Mouse (Mus musculus) heart, embryonic 13.5 days (tissue): ENCODE measurements around the gene Pole3. TPM values are rescaled to one million over a fixed set of nuclear protein-coding genes. Genes with fewer than 3 reads are reported as not detected.

Source experiments
- ATAC-seq: fragments of 200-750 bp; cut with Nextera tagmentation; 2 replicates; pipeline ENCODE4 v1.8.0; 2017; ENCODE audit warnings: moderate TSS enrichment; ENCODE audit not compliant: insufficient number of reproducible peaks, low FRiP score, low TSS enrichment; ENCODE audit errors: extremely low read depth
- H3K27ac ChIP-seq: fragments of 300-500 bp; sonication (generic); replicated peaks from 2 replicates; pipeline ENCODE4 v1.5.1; 2015; ENCODE audit warnings: moderate library complexity, mild to moderate bottlenecking, inconsistent platforms
- H3K27me3 ChIP-seq: fragments of 300-500 bp; sonication (generic); replicated peaks from 2 replicates; pipeline ENCODE4 v1.6.1; 2015; ENCODE audit warnings: mild to moderate bottlenecking, inconsistent platforms
- H3K36me3 ChIP-seq: fragments of 300-500 bp; sonication (generic); 2 replicates; pipeline ENCODE4 v1.6.1; 2015; ENCODE audit warnings: mild to moderate bottlenecking, inconsistent platforms
- H3K4me1 ChIP-seq: fragments of 300-500 bp; sonication (generic); 2 replicates; pipeline ENCODE4 v1.6.1; 2015; ENCODE audit warnings: inconsistent platforms
- H3K4me2 ChIP-seq: fragments of 300-500 bp; sonication (generic); 2 replicates; pipeline ENCODE4 v1.6.1; 2015; ENCODE audit warnings: inconsistent platforms, mild to moderate bottlenecking, moderate library complexity
- H3K4me3 ChIP-seq: fragments of 300-500 bp; sonication (generic); 2 replicates; pipeline ENCODE4 v1.5.1; 2015; ENCODE audit warnings: moderate library complexity, mild to moderate bottlenecking, inconsistent platforms
- H3K9ac ChIP-seq: fragments of 300-500 bp; sonication (generic); 2 replicates; pipeline ENCODE4 v1.6.1; 2015; ENCODE audit warnings: inconsistent platforms, mild to moderate bottlenecking, moderate library complexity
- H3K9me3 ChIP-seq: fragments of 300-500 bp; sonication (generic); 2 replicates; pipeline ENCODE4 v1.6.1; 2016; ENCODE audit warnings: inconsistent platforms
- WGBS: fragments of 180-500 bp; shearing (Covaris S2); methylation state at CpG from one replicate; pipeline ENCODE4 v1.1.7; 2015; ENCODE audit warnings: mixed read lengths; 5-methylcytosine and 5-hydroxymethylcytosine counted together
- polyA plus RNA-seq: library from polyadenylated mRNA; unstranded; fragments of >200 nt; fragmentation: Nextera tagmentation; extraction: Ambion mirVana; gene quantifications from 2 replicates; pipeline ENCODE4 v1.2.1, GENCODE M21; 2015

The Pole3 gene
- 54.6 and 54.8 TPM in 2 replicates for polyA plus RNA-seq

- Histone ChIP-seq H3K4me2 (peak within 1 kb of the TSS; percentile 96), H3K27ac (peak within 1 kb of the TSS; percentile 95), H3K9ac (peak within 1 kb of the TSS; percentile 93), H3K9me3 (no peaks in the 10 kb centered on the region), H3K27me3 (no peaks in the 10 kb centered on the region), H3K4me3 (peak within 1 kb of the TSS; percentile 89), H3K36me3 (peaks cover 25% of the 10 kb centered on the region), H3K4me1 (peaks cover 15% of the 10 kb centered on the region)
- ATAC-seq: peak; percentile 96
- WGBS: under 1% methylated on average over 59 of the region's 59 CpGs
These were observed at the start of gene Pole3, which contains the start of gene 4933430I17Rik for GRCm38 (mm10) chr4:62524651-62525488. Gene Pole3 (minus strand): TSS chr4:62525068. Gene 4933430I17Rik (plus strand): TSS chr4:62525369.

GRCm38 (mm10) chr4:62570029-62570428, 45.2 kb upstream of the Pole3 start:
- H3K36me3 ChIP-seq: no peaks in the 10 kb centered on the region
- peaks cover 74% of the 10 kb centered on the region for H3K27me3 ChIP-seq
- peaks cover 41% of the 10 kb centered on the region for H3K4me1 ChIP-seq
- H3K9ac ChIP-seq: no peak overlapping the region
- no peak for ATAC-seq
- peak overlapping the region; percentile 48 for H3K27ac ChIP-seq
- WGBS: 29% methylated on average over 5 of the region's 5 CpGs
- H3K4me2 ChIP-seq: peak overlapping the region; percentile 33
- H3K4me3 ChIP-seq: no peak overlapping the region
- H3K9me3 ChIP-seq: no peaks in the 10 kb centered on the region

- Histone ChIP-seq H3K4me3 (no peak overlapping the region), H3K9me3 (no peaks in the 10 kb centered on the region), H3K27ac (peak overlapping the region; percentile 48; the same call in 1 of the 2 replicates), H3K9ac (no peak overlapping the region), H3K4me1 (peaks cover 41% of the 10 kb centered on the region), H3K27me3 (peaks cover 79% of the 10 kb centered on the region), H3K4me2 (no peak overlapping the region), H3K36me3 (no peaks in the 10 kb centered on the region)
- WGBS: 65% methylated on average over 5 of the region's 5 CpGs
- no peak for ATAC-seq
These were observed 44.7 kb upstream of the Pole3 start for GRCm38 (mm10) chr4:62569603-62570002.

- Histone ChIP-seq H3K4me2 (no peak overlapping the region), H3K27me3 (peaks cover 90% of the 10 kb centered on the region), H3K4me3 (no peak overlapping the region), H3K9ac (no peak overlapping the region), H3K9me3 (no peaks in the 10 kb centered on the region), H3K4me1 (peaks cover 41% of the 10 kb centered on the region), H3K27ac (no peak overlapping the region), H3K36me3 (no peaks in the 10 kb centered on the region)
- ATAC-seq: no peak
- 81% methylated on average over 1 of the region's 1 CpGs for WGBS
These were observed 43.5 kb upstream of the Pole3 start for GRCm38 (mm10) chr4:62568359-62568758.

- Histone ChIP-seq H3K27me3 (peaks cover 90% of the 10 kb centered on the region), H3K9me3 (no peaks in the 10 kb centered on the region), H3K9ac (no peak overlapping the region), H3K4me1 (peaks cover 41% of the 10 kb centered on the region), H3K4me3 (no peak overlapping the region), H3K36me3 (no peaks in the 10 kb centered on the region), H3K4me2 (no peak overlapping the region), H3K27ac (no peak overlapping the region)
- ATAC-seq: no peak
- 73% methylated on average over 6 of the region's 6 CpGs for WGBS
These were observed 42.8 kb upstream of the Pole3 start for GRCm38 (mm10) chr4:62567696-62568095.

GRCm38 (mm10) chr4:62566530-62566929, 41.7 kb upstream of the Pole3 start:
- ATAC-seq: no peak
- H3K36me3 ChIP-seq: no peaks in the 10 kb centered on the region
- H3K9me3 ChIP-seq: no peaks in the 10 kb centered on the region
- H3K27ac ChIP-seq: peak overlapping the region; percentile 56
- H3K4me3 ChIP-seq: no peak overlapping the region
- H3K4me2 ChIP-seq: peak overlapping the region; percentile 9; the same call in 1 of the 2 replicates
- H3K27me3 ChIP-seq: peaks cover 90% of the 10 kb centered on the region
- peak overlapping the region; percentile 19; the same call in 1 of the 2 replicates for H3K9ac ChIP-seq
- 29% methylated on average over 4 of the region's 4 CpGs for WGBS
- H3K4me1 ChIP-seq: peaks cover 44% of the 10 kb centered on the region

- WGBS: 72% methylated on average over 4 of the region's 4 CpGs
- no peaks in the 10 kb centered on the region for H3K9me3 ChIP-seq
- no peaks in the 10 kb centered on the region for H3K36me3 ChIP-seq
- no peak for ATAC-seq
- no peak overlapping the region for H3K27ac ChIP-seq
- no peak overlapping the region for H3K4me2 ChIP-seq
- H3K27me3 ChIP-seq: peaks cover 85% of the 10 kb centered on the region
- no peak overlapping the region for H3K4me3 ChIP-seq
- peaks cover 35% of the 10 kb centered on the region for H3K4me1 ChIP-seq
- H3K9ac ChIP-seq: 0 out of 2 replicates have a peak overlapping the region, but pooled peaks have one; percentile 14
These were observed 37.1 kb upstream of the Pole3 start for GRCm38 (mm10) chr4:62562006-62562405.

- Histone ChIP-seq H3K27me3 (peaks cover 82% of the 10 kb centered on the region), H3K4me1 (peaks cover 33% of the 10 kb centered on the region), H3K9ac (0 out of 2 replicates have a peak overlapping the region, but pooled peaks have one; percentile 14), H3K36me3 (no peaks in the 10 kb centered on the region), H3K9me3 (no peaks in the 10 kb centered on the region), H3K27ac (no peak overlapping the region), H3K4me2 (no peak overlapping the region), H3K4me3 (no peak overlapping the region)
- WGBS: 52% methylated on average over 3 of the region's 3 CpGs
- no peak for ATAC-seq
These were observed 36.7 kb upstream of the Pole3 start for GRCm38 (mm10) chr4:62561630-62562001.

GRCm38 (mm10) chr4:62560963-62561629, 36.2 kb upstream of the Pole3 start:
- H3K27me3 ChIP-seq: peaks cover 76% of the 10 kb centered on the region
- H3K36me3 ChIP-seq: no peaks in the 10 kb centered on the region
- H3K9ac ChIP-seq: 0 out of 2 replicates have a peak overlapping the region, but pooled peaks have one; percentile 14
- no peak for ATAC-seq
- peaks cover 27% of the 10 kb centered on the region for H3K4me1 ChIP-seq
- no peaks in the 10 kb centered on the region for H3K9me3 ChIP-seq
- WGBS: 23% methylated on average over 4 of the region's 4 CpGs
- H3K4me3 ChIP-seq: no peak overlapping the region
- no peak overlapping the region for H3K27ac ChIP-seq
- H3K4me2 ChIP-seq: no peak overlapping the region

- H3K9ac ChIP-seq: no peak within 1 kb of the TSS
- no peaks in the 10 kb centered on the region for H3K9me3 ChIP-seq
- H3K4me2 ChIP-seq: no peak within 1 kb of the TSS
- no peaks in the 10 kb centered on the region for H3K36me3 ChIP-seq
- no peak within 1 kb of the TSS for H3K27ac ChIP-seq
- H3K4me3 ChIP-seq: no peak within 1 kb of the TSS
- peaks cover 24% of the 10 kb centered on the region for H3K4me1 ChIP-seq
- no peak for ATAC-seq
- H3K27me3 ChIP-seq: peaks cover 64% of the 10 kb centered on the region
- WGBS: 43% methylated on average over 6 of the region's 6 CpGs
These were observed 35.0 kb upstream of the Pole3 start, which contains the start of gene Rgs3 for GRCm38 (mm10) chr4:62559797-62560329. Gene Rgs3 (plus strand): TSS chr4:62559847.

- peak overlapping the region; percentile 48 for H3K27ac ChIP-seq
- ATAC-seq: no peak
- H3K4me3 ChIP-seq: no peak overlapping the region
- H3K4me1 ChIP-seq: peaks cover 24% of the 10 kb centered on the region
- H3K9me3 ChIP-seq: no peaks in the 10 kb centered on the region
- peaks cover 44% of the 10 kb centered on the region for H3K27me3 ChIP-seq
- no peaks in the 10 kb centered on the region for H3K36me3 ChIP-seq
- 38% methylated on average over 3 of the region's 3 CpGs for WGBS
- H3K4me2 ChIP-seq: peak overlapping the region; percentile 25
- H3K9ac ChIP-seq: no peak overlapping the region
These were observed 32.6 kb upstream of the Pole3 start for GRCm38 (mm10) chr4:62557436-62557835.
